Mouse (Mus musculus) myocyte (in vitro differentiated cells): ENCODE measurements around the gene Fndc3a.

ENCODE experiments used
- CEBPB ChIP-seq: IDR thresholded peaks from 2 replicates; pipeline ENCODE4 v1.6.1; 2011; ENCODE audit warnings: mild to moderate bottlenecking, moderate library complexity; ENCODE audit not compliant: poor library complexity, insufficient read depth, severe bottlenecking
- E2F4 ChIP-seq: IDR thresholded peaks from one replicate; pipeline ENCODE4 v1.6.1; 2011; ENCODE audit warnings: mild to moderate bottlenecking, control low read depth, moderate library complexity; ENCODE audit not compliant: insufficient read depth
- MAX ChIP-seq: IDR thresholded peaks from one replicate; pipeline ENCODE4 v1.6.1; 2011; ENCODE audit warnings: low read depth, mild to moderate bottlenecking, control low read depth
- MYOD1 ChIP-seq, 3 experiments: IDR thresholded peaks; one replicate each; pipeline ENCODE4 v1.6.1; 2011; ENCODE audit warnings: control low read depth in 2 of 3, low read depth in 2 of 3, mild to moderate bottlenecking in 2 of 3, moderate library complexity in 1 of 3; ENCODE audit not compliant: insufficient read length in 2 of 3, control insufficient read depth in 1 of 3
- MYOG ChIP-seq, 3 experiments: IDR thresholded peaks; one replicate each; pipeline ENCODE4 v1.6.1; 2011; ENCODE audit warnings: control low read depth in 2 of 3, low read depth in 2 of 3, mild to moderate bottlenecking in 2 of 3; ENCODE audit not compliant: insufficient read length in 2 of 3, control insufficient read depth in 1 of 3, insufficient read depth in 1 of 3
- POLR2A ChIP-seq: IDR thresholded peaks from one replicate; pipeline ENCODE4 v1.6.1; 2011; ENCODE audit warnings: low read depth, mild to moderate bottlenecking, control low read depth, moderate library complexity; ENCODE audit not compliant: insufficient read length
- POLR2AphosphoS2 ChIP-seq: IDR thresholded peaks from one replicate; pipeline ENCODE4 v1.6.1; 2011; ENCODE audit warnings: low read depth, control low read depth; ENCODE audit not compliant: insufficient read length
- REST ChIP-seq: IDR thresholded peaks from one replicate; pipeline ENCODE4 v1.6.1; 2011; ENCODE audit warnings: mild to moderate bottlenecking, control low read depth, moderate library complexity; ENCODE audit not compliant: insufficient read depth, insufficient read length
- SRF ChIP-seq: IDR thresholded peaks from one replicate; pipeline ENCODE4 v1.6.1; 2011; ENCODE audit warnings: low read depth; ENCODE audit not compliant: control insufficient read depth, insufficient read length
- TCF12 ChIP-seq: IDR thresholded peaks from one replicate; pipeline ENCODE4 v1.6.1; 2011; ENCODE audit warnings: mild to moderate bottlenecking, control low read depth; ENCODE audit not compliant: poor library complexity, insufficient read depth, severe bottlenecking
- TCF3 ChIP-seq: IDR thresholded peaks from one replicate; pipeline ENCODE4 v1.6.1; 2011; ENCODE audit warnings: low read depth, control low read depth; ENCODE audit not compliant: insufficient read length
- USF1 ChIP-seq: IDR thresholded peaks from one replicate; pipeline ENCODE4 v1.6.1; 2011; ENCODE audit warnings: low read depth, mild to moderate bottlenecking, control low read depth, moderate library complexity

- TF ChIP-seq MYOD1 (IDR thresholded peaks at IDR 0.05; ENCODE audit: control insufficient read depth in 1 of 3, insufficient read length in 2 of 3, low read depth in 2 of 3) (no peak), MAX (no peak), USF1 (no peak), POLR2A (no peak), MYOG (IDR thresholded peaks at IDR 0.05; ENCODE audit: control insufficient read depth in 1 of 3, insufficient read depth in 1 of 3, insufficient read length in 2 of 3, low read depth in 2 of 3) (no peak), TCF12 (no peak), TCF3 (no peak), E2F4 (no peak), CEBPB (no peak), REST (no peak), SRF (no peak), POLR2AphosphoS2 (no peak)
These were observed 1.3 kb upstream of the Fndc3a start for GRCm38 (mm10) chr14:72711130-72711529.
